Mouse (Mus musculus): ENCODE measurements around the gene Esr1. TPM values are rescaled to one million over a fixed set of nuclear protein-coding genes. Genes with fewer than 3 reads are reported as not detected.
"Not testable (repeated sequence)": the region's sequence is repeated elsewhere in the genome, so short reads cannot be mapped to it uniquely, and the experiment has no call there.

Esr1 gene
- polyA plus RNA-seq, 1 experiment from 2014 or later, result 0.05 TPM

GRCm38 (mm10) chr10:4612313-4613036 lies 1.1 kb downstream of the Esr1 start:
- H3K27me3 ChIP-seq (replicated peaks; ENCODE audit: control insufficient read depth, insufficient read depth, low read length), result no peaks in the 10 kb centered on the region
- no peaks in the 10 kb centered on the region for H3K4me1 ChIP-seq (replicated peaks; ENCODE audit: control insufficient read depth, insufficient read depth, low read length)
- peak overlapping the region; percentile 46 for H3K4me2 ChIP-seq
- no peaks in the 10 kb centered on the region for H3K36me3 ChIP-seq (ENCODE audit: control insufficient read depth, insufficient read depth, low read length)
- H3K27ac ChIP-seq (ENCODE audit: low read depth, low read length), result no peak overlapping the region
- DNase-seq (ENCODE audit: low spot score) (no peak), ATAC-seq (replicated peaks; ENCODE audit: low FRiP score) (0 out of 2 replicates have a peak, but pooled peaks have one; percentile 45)
- peak overlapping the region; percentile 23; the same call in 1 of the 2 replicates for H3K4me3 ChIP-seq (ENCODE audit: low read depth, low read length)
- no peak overlapping the region for H3K9ac ChIP-seq (ENCODE audit: low read depth, low read length)
- 38% methylated on average over 22 of the region's 22 CpGs for WGBS
- no peaks in the 10 kb centered on the region for H3K9me3 ChIP-seq (ENCODE audit: control insufficient read depth, low read length)

GRCm38 (mm10) chr10:4618026-4618425 lies 6.6 kb downstream of the Esr1 start:
- DNase-seq (ENCODE audit: low spot score) (no peak), ATAC-seq (replicated peaks; ENCODE audit: low FRiP score) (no peak)
- Histone ChIP-seq H3K9ac (ENCODE audit: low read depth, low read length) (no peak overlapping the region), H3K4me2 (no peak overlapping the region), H3K4me3 (ENCODE audit: low read depth, low read length) (no peak overlapping the region), H3K27ac (ENCODE audit: low read depth, low read length) (no peak overlapping the region), H3K9me3 (ENCODE audit: control insufficient read depth, low read length) (no peaks in the 10 kb centered on the region), H3K27me3 (replicated peaks; ENCODE audit: control insufficient read depth, insufficient read depth, low read length) (no peaks in the 10 kb centered on the region), H3K36me3 (ENCODE audit: control insufficient read depth, insufficient read depth, low read length) (no peaks in the 10 kb centered on the region), H3K4me1 (replicated peaks; ENCODE audit: control insufficient read depth, insufficient read depth, low read length) (no peaks in the 10 kb centered on the region)
- 59% methylated on average over 2 of the region's 2 CpGs for WGBS

- ATAC-seq (replicated peaks; ENCODE audit: low FRiP score), result no peak
- DNase-seq (ENCODE audit: low spot score), result no peak
- no peak overlapping the region for H3K9ac ChIP-seq (ENCODE audit: low read depth, low read length)
- 67% methylated on average over 5 of the region's 5 CpGs for WGBS
- H3K4me3 ChIP-seq (ENCODE audit: low read depth, low read length), result no peak overlapping the region
- H3K27me3 ChIP-seq (replicated peaks; ENCODE audit: control insufficient read depth, insufficient read depth, low read length), result no peaks in the 10 kb centered on the region
- no peaks in the 10 kb centered on the region for H3K36me3 ChIP-seq (ENCODE audit: control insufficient read depth, insufficient read depth, low read length)
- H3K4me1 ChIP-seq (replicated peaks; ENCODE audit: control insufficient read depth, insufficient read depth, low read length), result no peaks in the 10 kb centered on the region
- no peak overlapping the region for H3K27ac ChIP-seq (ENCODE audit: low read depth, low read length)
- no peaks in the 10 kb centered on the region for H3K9me3 ChIP-seq (ENCODE audit: control insufficient read depth, low read length)
- H3K4me2 ChIP-seq, result no peak overlapping the region
These were observed 7.3 kb downstream of the Esr1 start for GRCm38 (mm10) chr10:4618686-4619085.

DNA sequence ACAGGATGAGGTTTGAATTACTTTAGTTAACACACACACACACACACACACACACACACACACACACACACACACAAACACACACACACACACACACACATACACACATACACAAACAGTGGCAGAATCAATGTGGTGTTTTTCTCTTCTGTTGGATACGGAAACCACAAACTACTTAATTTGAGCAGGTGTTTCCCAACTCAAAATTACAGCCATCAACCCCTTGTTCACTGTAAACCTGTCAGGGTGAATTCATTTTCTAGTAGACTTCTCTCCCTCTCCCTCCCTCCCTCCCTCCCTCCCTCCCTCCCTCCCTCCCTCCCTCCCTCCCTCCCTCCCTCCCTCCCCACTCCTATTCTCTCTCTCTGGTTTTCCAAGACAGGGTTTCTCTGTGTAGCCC lies 8.0 kb downstream of the Esr1 start:
- H3K36me3 ChIP-seq (ENCODE audit: control insufficient read depth, insufficient read depth, low read length); H3K9ac ChIP-seq (ENCODE audit: low read depth, low read length); ATAC-seq (replicated peaks; ENCODE audit: low FRiP score); H3K27me3 ChIP-seq (replicated peaks; ENCODE audit: control insufficient read depth, insufficient read depth, low read length); H3K9me3 ChIP-seq (ENCODE audit: control insufficient read depth, low read length); H3K4me2 ChIP-seq; H3K27ac ChIP-seq (ENCODE audit: low read depth, low read length); H3K4me1 ChIP-seq (replicated peaks; ENCODE audit: control insufficient read depth, insufficient read depth, low read length); DNase-seq (ENCODE audit: low spot score); H3K4me3 ChIP-seq (ENCODE audit: low read depth, low read length): not testable (repeated sequence)
- WGBS, result 86% methylated on average over 1 of the region's 1 CpGs

GRCm38 (mm10) chr10:4620596-4621504 lies 9.5 kb downstream of the Esr1 start:
- no peaks in the 10 kb centered on the region for H3K36me3 ChIP-seq (ENCODE audit: control insufficient read depth, insufficient read depth, low read length)
- no peaks in the 10 kb centered on the region for H3K27me3 ChIP-seq (replicated peaks; ENCODE audit: control insufficient read depth, insufficient read depth, low read length)
- no peak overlapping the region for H3K4me3 ChIP-seq (ENCODE audit: low read depth, low read length)
- no peak for DNase-seq (ENCODE audit: low spot score)
- no peaks in the 10 kb centered on the region for H3K9me3 ChIP-seq (ENCODE audit: control insufficient read depth, low read length)
- no peak overlapping the region for H3K9ac ChIP-seq (ENCODE audit: low read depth, low read length)
- H3K4me1 ChIP-seq (replicated peaks; ENCODE audit: control insufficient read depth, insufficient read depth, low read length), result no peaks in the 10 kb centered on the region
- WGBS, result 78% methylated on average over 24 of the region's 24 CpGs
- no peak overlapping the region for H3K4me2 ChIP-seq
- no peak overlapping the region for H3K27ac ChIP-seq (ENCODE audit: low read depth, low read length)
- ATAC-seq (replicated peaks; ENCODE audit: low FRiP score), result no peak

DNA sequence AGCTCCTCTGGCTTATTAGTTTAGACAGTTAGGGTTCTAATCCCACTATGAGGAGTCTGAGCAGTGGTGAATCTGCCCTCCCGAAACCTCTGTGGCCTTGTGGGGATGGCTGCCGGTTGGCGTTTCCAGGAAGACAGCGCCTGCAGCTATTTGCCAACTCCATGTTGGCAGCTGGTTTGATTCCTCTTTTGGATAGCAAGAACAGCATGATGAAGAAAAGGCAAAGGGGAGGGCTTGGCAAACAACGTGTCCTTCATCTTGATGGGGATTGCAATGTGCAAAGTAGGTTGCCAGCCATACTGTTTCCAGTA lies 10.1 kb downstream of the Esr1 start:
- 93% methylated on average over 5 of the region's 5 CpGs for WGBS
- no peaks in the 10 kb centered on the region for H3K4me1 ChIP-seq (replicated peaks; ENCODE audit: control insufficient read depth, insufficient read depth, low read length)
- H3K36me3 ChIP-seq (ENCODE audit: control insufficient read depth, insufficient read depth, low read length), result no peaks in the 10 kb centered on the region
- H3K9me3 ChIP-seq (ENCODE audit: control insufficient read depth, low read length), result no peaks in the 10 kb centered on the region
- no peak overlapping the region for H3K9ac ChIP-seq (ENCODE audit: low read depth, low read length)
- ATAC-seq (replicated peaks; ENCODE audit: low FRiP score), result no peak
- no peak overlapping the region for H3K27ac ChIP-seq (ENCODE audit: low read depth, low read length)
- no peaks in the 10 kb centered on the region for H3K27me3 ChIP-seq (replicated peaks; ENCODE audit: control insufficient read depth, insufficient read depth, low read length)
- H3K4me3 ChIP-seq (ENCODE audit: low read depth, low read length), result no peak overlapping the region
- no peak overlapping the region for H3K4me2 ChIP-seq
- no peak for DNase-seq (ENCODE audit: low spot score)

GRCm38 (mm10) chr10:4623319-4623718 lies 11.9 kb downstream of the Esr1 start:
- no peaks in the 10 kb centered on the region for H3K9me3 ChIP-seq (ENCODE audit: control insufficient read depth, low read length)
- H3K9ac ChIP-seq (ENCODE audit: low read depth, low read length), result no peak overlapping the region
- H3K36me3 ChIP-seq (ENCODE audit: control insufficient read depth, insufficient read depth, low read length), result no peaks in the 10 kb centered on the region
- H3K4me1 ChIP-seq (replicated peaks; ENCODE audit: control insufficient read depth, insufficient read depth, low read length), result no peaks in the 10 kb centered on the region
- H3K27ac ChIP-seq (ENCODE audit: low read depth, low read length), result no peak overlapping the region
- ATAC-seq (replicated peaks; ENCODE audit: low FRiP score) (no peak), DNase-seq (ENCODE audit: low spot score) (no peak)
- H3K27me3 ChIP-seq (replicated peaks; ENCODE audit: control insufficient read depth, insufficient read depth, low read length), result no peaks in the 10 kb centered on the region
- H3K4me2 ChIP-seq, result no peak overlapping the region
- no peak overlapping the region for H3K4me3 ChIP-seq (ENCODE audit: low read depth, low read length)

- WGBS, result 79% methylated on average over 4 of the region's 4 CpGs
- H3K4me1 ChIP-seq (replicated peaks; ENCODE audit: control insufficient read depth, insufficient read depth, low read length), result no peaks in the 10 kb centered on the region
These were observed 13.2 kb downstream of the Esr1 start for GRCm38 (mm10) chr10:4624581-4624980.

GRCm38 (mm10) chr10:4625300-4625699 lies 13.9 kb downstream of the Esr1 start:
- H3K4me1 ChIP-seq (replicated peaks; ENCODE audit: control insufficient read depth, insufficient read depth, low read length), result no peaks in the 10 kb centered on the region
- no peak overlapping the region for H3K4me3 ChIP-seq (ENCODE audit: low read depth, low read length)
- H3K4me2 ChIP-seq, result no peak overlapping the region
- no peak overlapping the region for H3K9ac ChIP-seq (ENCODE audit: low read depth, low read length)
- H3K9me3 ChIP-seq (ENCODE audit: control insufficient read depth, low read length), result no peaks in the 10 kb centered on the region
- WGBS, result 62% methylated on average over 6 of the region's 6 CpGs
- no peaks in the 10 kb centered on the region for H3K27me3 ChIP-seq (replicated peaks; ENCODE audit: control insufficient read depth, insufficient read depth, low read length)
- H3K27ac ChIP-seq (ENCODE audit: low read depth, low read length), result no peak overlapping the region
- DNase-seq (ENCODE audit: low spot score), result no peak
- H3K36me3 ChIP-seq (ENCODE audit: control insufficient read depth, insufficient read depth, low read length), result no peaks in the 10 kb centered on the region
- no peak for ATAC-seq (replicated peaks; ENCODE audit: low FRiP score)

More at GRCm38 (mm10) chr10:4624581-4624980, 13.2 kb downstream of the Esr1 start:
- H3K9ac ChIP-seq (ENCODE audit: low read depth, low read length), result no peak overlapping the region
- H3K27me3 ChIP-seq (replicated peaks; ENCODE audit: control insufficient read depth, insufficient read depth, low read length), result no peaks in the 10 kb centered on the region
- no peak overlapping the region for H3K4me2 ChIP-seq
- no peak overlapping the region for H3K27ac ChIP-seq (ENCODE audit: low read depth, low read length)
- no peaks in the 10 kb centered on the region for H3K36me3 ChIP-seq (ENCODE audit: control insufficient read depth, insufficient read depth, low read length)
- H3K9me3 ChIP-seq (ENCODE audit: control insufficient read depth, low read length), result no peaks in the 10 kb centered on the region
- no peak for DNase-seq (ENCODE audit: low spot score)
- H3K4me3 ChIP-seq (ENCODE audit: low read depth, low read length), result no peak overlapping the region
- no peak for ATAC-seq (replicated peaks; ENCODE audit: low FRiP score)

All from liver, embryonic 11.5 days (tissue).